Mouse (Mus musculus) heart, embryonic 10.5 days (tissue): ENCODE results near the gene Nfya. TPM values are rescaled to one million over a fixed set of nuclear protein-coding genes. Genes with fewer than 3 reads are reported as not detected.
A peak's percentile ranks its signal among the peaks of the same experiment; 100 is the strongest.

Source experiments
- DNase-seq: peaks from one replicate; pipeline ENCODE4 v3.0.0-alpha.2; 2017; ENCODE audit warnings: low spot score
- H3K27ac ChIP-seq: fragments of 300-500 bp; sonication (generic); 2 replicates; pipeline ENCODE4 v1.5.1; 2016; ENCODE audit warnings: mild to moderate bottlenecking
- H3K27me3 ChIP-seq: fragments of 300-500 bp; sonication (generic); 2 replicates; pipeline ENCODE4 v1.6.1; 2016; ENCODE audit warnings: mild to moderate bottlenecking; ENCODE audit not compliant: poor library complexity, insufficient read depth, severe bottlenecking
- H3K36me3 ChIP-seq: fragments of 300-500 bp; sonication (generic); 2 replicates; pipeline ENCODE4 v1.6.1; 2016; ENCODE audit warnings: mild to moderate bottlenecking, moderate library complexity
- H3K4me1 ChIP-seq: fragments of 300-500 bp; sonication (generic); 2 replicates; pipeline ENCODE4 v1.6.1; 2016; ENCODE audit warnings: mild to moderate bottlenecking
- H3K4me3 ChIP-seq: fragments of 300-500 bp; sonication (generic); 2 replicates; pipeline ENCODE4 v1.5.1; 2016; ENCODE audit warnings: mild to moderate bottlenecking, moderate library complexity
- H3K9me3 ChIP-seq: fragments of 300-500 bp; sonication (generic); 2 replicates; pipeline ENCODE4 v1.6.1; 2016; ENCODE audit warnings: mild to moderate bottlenecking, moderate library complexity
- WGBS: fragments of 180-500 bp; shearing (Covaris S2); methylation state at CpG from one replicate; pipeline ENCODE4 v1.1.7; 2016; 5-methylcytosine and 5-hydroxymethylcytosine counted together
- polyA plus RNA-seq: library from polyadenylated mRNA; unstranded; fragments of >200 nt; fragmentation: Nextera tagmentation; extraction: Ambion mirVana; gene quantifications from 2 replicates; pipeline ENCODE4 v1.2.1, GENCODE M21; 2016

Nfya gene
- polyA plus RNA-seq, 1 experiment from 2014 or later = 17.3 TPM

GRCm38 (mm10) chr17:48442745-48443457 lies 33.2 kb upstream of the Nfya start:
- peaks cover 10% of the 10 kb centered on the region for H3K4me1 ChIP-seq
- H3K4me3 ChIP-seq = no peak overlapping the region
- no peak for DNase-seq
- H3K27ac ChIP-seq = no peak overlapping the region
- no peaks in the 10 kb centered on the region for H3K27me3 ChIP-seq
- WGBS = 85% methylated on average over 7 of the region's 7 CpGs
- H3K36me3 ChIP-seq = no peaks in the 10 kb centered on the region
- H3K9me3 ChIP-seq = no peaks in the 10 kb centered on the region

DNA sequence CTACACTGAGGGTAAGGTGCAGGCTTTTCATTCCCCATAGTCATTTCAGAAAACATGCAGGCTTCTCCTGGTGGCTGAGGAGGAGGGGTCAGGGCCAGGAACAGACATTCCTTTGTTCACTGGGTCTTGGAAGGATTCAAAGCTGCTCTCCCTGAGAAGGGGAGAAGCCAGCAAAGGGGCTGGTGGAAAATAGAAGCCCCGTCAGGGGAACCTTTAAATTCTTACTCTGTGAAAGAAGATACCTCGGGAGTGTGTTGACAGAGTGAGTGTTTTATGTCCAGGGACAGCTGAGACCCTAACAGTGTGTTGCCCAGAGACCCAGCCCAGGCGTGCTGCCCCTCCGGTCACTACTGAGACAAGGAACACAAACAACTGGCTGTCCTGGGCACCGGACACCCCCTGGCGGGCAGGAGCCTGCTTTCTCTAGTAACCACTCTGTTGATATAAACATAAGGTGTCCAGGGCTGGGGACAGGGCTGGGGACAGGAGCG lies 27.8 kb upstream of the Nfya start:
- Histone ChIP-seq H3K4me1 (peaks cover 56% of the 10 kb centered on the region), H3K36me3 (no peaks in the 10 kb centered on the region), H3K4me3 (0 out of 2 replicates have a peak overlapping the region, but pooled peaks have one; percentile 7), H3K9me3 (no peaks in the 10 kb centered on the region), H3K27me3 (no peaks in the 10 kb centered on the region), H3K27ac (peak overlapping the region; percentile 91)
- WGBS = 13% methylated on average over 7 of the region's 7 CpGs
- peak; percentile 94 for DNase-seq

DNA sequence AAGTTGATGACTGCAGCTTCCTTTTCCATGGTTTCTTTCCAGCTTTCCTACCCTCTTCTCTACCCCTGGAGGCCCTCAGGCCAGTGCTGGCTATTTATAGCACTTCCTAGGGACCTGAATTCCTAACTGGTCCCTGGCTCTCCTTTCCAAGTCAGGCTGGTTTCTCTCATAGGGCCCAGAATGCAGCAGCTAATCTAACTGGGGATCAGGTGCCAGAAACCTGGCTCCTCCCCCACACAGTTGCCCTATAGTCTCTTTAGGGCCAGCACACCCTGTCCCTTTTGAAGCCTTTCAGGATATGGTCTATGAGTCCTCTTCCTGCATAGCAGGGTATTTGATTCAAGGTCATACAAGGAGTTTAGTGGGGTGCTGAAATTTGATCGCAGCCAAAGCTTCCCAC lies 26.8 kb upstream of the Nfya start:
- Histone ChIP-seq H3K36me3 (no peaks in the 10 kb centered on the region), H3K9me3 (no peaks in the 10 kb centered on the region), H3K27ac (peak overlapping the region; percentile 91), H3K4me1 (peaks cover 62% of the 10 kb centered on the region), H3K4me3 (peak overlapping the region; percentile 29; the same call in 1 of the 2 replicates), H3K27me3 (no peaks in the 10 kb centered on the region)
- peak; percentile 89 for DNase-seq
- WGBS = 29% methylated on average over 1 of the region's 1 CpGs

DNA sequence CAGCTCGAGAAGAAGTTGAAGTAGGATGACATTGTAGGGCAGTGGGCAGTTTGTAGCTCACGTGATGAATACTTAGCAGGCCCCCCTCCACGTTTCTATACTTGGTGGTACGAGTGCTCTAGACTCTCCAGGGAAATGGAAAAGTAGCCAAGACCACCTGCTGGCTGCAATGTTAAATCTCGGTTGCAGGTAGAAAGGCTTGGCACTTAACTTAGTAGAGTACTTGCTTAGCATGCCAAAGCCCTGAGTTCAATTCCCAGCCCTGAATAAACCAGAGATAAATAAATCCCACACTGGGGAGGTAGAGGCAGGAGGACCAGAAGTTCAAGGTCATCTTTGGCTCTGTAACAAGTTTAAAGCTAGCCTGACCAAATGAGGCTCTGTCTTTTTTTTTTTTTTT lies 24.8 kb upstream of the Nfya start:
- Histone ChIP-seq H3K4me3 (no peak overlapping the region), H3K9me3 (no peaks in the 10 kb centered on the region), H3K27ac (peak overlapping the region; percentile 90), H3K4me1 (peaks cover 80% of the 10 kb centered on the region), H3K36me3 (no peaks in the 10 kb centered on the region), H3K27me3 (no peaks in the 10 kb centered on the region)
- DNase-seq = no peak
- WGBS = 70% methylated on average over 5 of the region's 5 CpGs

DNA sequence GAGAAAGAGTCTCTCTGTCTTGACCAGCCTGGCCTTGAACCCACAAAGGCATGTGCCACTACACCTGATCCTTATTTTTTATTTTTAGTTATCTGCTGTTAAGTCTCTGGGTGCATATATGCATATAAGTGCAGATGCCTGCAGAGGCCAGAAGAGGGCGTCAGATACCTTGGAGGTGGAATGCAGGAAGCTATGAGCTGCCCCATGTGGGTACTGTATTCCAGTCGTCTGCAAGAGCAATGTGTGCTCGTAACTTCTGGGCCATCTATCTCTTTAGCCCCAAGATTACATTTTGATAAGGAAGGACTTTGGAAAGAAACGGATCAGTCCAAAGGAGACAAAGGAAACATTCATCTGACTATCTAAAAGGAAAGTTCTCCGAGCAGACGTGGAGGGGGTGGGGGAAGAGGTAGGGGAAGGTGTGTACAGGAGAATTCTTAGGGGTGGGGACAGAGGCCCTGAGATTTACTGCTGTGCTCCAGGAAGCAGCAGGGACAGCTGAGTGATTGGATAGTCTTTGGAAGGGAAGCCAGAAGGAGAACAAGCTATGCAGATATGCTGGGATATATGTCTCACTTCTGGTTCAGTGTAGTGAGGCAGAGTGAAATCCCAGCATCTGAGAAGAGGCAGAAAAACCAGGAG lies 24.1 kb upstream of the Nfya start:
- no peak overlapping the region for H3K4me3 ChIP-seq
- H3K9me3 ChIP-seq = no peaks in the 10 kb centered on the region
- no peaks in the 10 kb centered on the region for H3K36me3 ChIP-seq
- H3K27ac ChIP-seq = peak overlapping the region; percentile 90
- no peaks in the 10 kb centered on the region for H3K27me3 ChIP-seq
- H3K4me1 ChIP-seq = peaks cover 87% of the 10 kb centered on the region
- WGBS = 41% methylated on average over 6 of the region's 6 CpGs
- DNase-seq = no peak

GRCm38 (mm10) chr17:48433006-48433655 lies 23.4 kb upstream of the Nfya start:
- H3K27ac ChIP-seq = peak overlapping the region; percentile 90

DNA sequence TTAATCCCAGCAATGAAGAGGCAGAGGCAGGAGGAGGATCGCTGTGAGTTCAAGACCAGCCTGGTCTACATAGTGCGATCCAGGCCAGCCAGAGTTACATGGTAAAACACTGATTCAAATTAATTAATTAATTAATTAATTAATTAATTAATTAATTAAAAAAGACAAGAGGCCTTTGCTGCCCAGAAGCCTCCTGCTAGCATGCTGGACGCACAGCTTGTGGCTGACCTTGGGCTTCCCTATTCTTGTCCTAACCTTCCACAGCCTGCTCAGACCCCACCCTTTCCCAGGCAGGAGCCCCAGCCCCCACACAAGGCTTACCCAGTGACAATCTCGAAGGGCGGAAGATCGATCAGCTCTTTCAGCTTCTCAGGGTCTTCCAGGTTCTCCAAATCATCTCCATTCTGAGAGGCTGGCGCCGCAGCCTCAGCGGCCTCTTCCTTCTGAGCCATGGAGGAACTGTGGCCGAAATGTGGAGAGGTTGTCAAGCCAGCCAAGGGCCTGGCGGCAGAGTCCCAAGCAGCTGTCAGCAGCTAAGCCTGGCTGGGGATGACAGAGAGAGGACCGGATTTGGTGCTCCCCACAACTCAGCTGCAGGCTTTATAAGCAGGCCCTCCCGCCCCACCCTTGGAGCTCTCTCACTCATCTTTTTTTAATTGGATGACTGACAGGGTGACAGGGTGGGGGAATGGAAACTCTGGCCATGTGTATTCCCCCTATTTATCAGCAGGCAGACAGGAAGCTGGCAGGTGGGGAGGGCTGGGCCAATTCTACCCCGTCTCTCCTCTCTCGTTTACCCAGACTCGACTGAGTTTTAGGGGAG lies 22.7 kb upstream of the Nfya start, which contains the start of gene Apobec2:
Gene Apobec2 (minus strand): TSS at position 773 of the 823 bp plus-strand sequence.
- Histone ChIP-seq H3K4me1 (peaks cover 90% of the 10 kb centered on the region), H3K4me3 (peak within 1 kb of the TSS; percentile 62), H3K27ac (peak within 1 kb of the TSS; percentile 90), H3K9me3 (no peaks in the 10 kb centered on the region), H3K36me3 (no peaks in the 10 kb centered on the region), H3K27me3 (no peaks in the 10 kb centered on the region)
- peak; percentile 91 for DNase-seq
- WGBS = 24% methylated on average over 16 of the region's 16 CpGs

More at GRCm38 (mm10) chr17:48433006-48433655, 23.4 kb upstream of the Nfya start:
- Histone ChIP-seq H3K27me3 (no peaks in the 10 kb centered on the region), H3K36me3 (no peaks in the 10 kb centered on the region), H3K9me3 (no peaks in the 10 kb centered on the region), H3K4me1 (peaks cover 92% of the 10 kb centered on the region), H3K4me3 (peak overlapping the region; percentile 62; the same call in 1 of the 2 replicates)
- DNase-seq = no peak
- 68% methylated on average over 20 of the region's 20 CpGs for WGBS

DNA sequence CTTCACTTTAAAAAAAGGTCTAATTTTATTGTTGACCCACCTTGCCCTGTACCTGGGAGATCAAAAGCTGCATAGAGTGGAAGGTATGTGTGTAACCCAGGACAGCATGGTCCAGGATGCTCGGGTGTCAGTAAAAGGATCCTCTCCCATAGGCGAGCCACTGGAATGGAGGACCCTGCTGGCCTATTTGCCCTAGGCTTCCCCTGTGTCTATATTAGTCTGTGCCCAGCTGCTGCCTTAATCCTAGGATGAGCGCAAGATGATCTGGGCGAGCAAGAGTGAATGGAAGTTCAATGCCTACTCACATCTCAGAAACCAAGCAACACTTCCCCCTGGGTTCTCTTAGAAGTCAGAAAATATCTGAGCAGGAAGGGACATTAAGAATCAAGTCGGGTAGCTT lies 21.3 kb upstream of the Nfya start:
- H3K9me3 ChIP-seq = no peaks in the 10 kb centered on the region
- H3K4me3 ChIP-seq = peak overlapping the region; percentile 62
- DNase-seq = no peak
- WGBS = 44% methylated on average over 5 of the region's 5 CpGs
- H3K27ac ChIP-seq = peak overlapping the region; percentile 90
- no peaks in the 10 kb centered on the region for H3K36me3 ChIP-seq
- H3K27me3 ChIP-seq = no peaks in the 10 kb centered on the region
- H3K4me1 ChIP-seq = peaks cover 88% of the 10 kb centered on the region

DNA sequence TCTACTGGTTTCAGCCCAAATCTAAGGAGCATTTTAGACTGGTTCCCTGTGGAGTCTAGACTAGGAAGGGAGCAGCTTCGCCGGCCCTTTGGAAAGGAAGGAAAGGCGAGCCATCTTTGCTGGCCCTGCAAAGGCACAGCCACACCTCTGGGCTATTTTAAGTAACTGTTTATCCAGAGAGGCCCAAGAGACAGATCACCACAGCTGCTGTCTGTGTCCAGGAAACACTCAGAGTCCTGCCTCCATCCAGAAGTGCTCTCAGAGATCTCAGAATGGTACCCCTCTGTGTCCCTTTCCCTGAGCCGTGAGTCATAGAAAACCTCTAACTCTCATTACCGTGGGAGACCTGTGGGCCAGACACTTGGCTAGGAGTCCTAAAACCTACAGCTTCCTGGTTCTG lies 20.7 kb upstream of the Nfya start:
- H3K27ac ChIP-seq = peak overlapping the region; percentile 90
- WGBS = 10% methylated on average over 5 of the region's 5 CpGs
- no peaks in the 10 kb centered on the region for H3K36me3 ChIP-seq
- H3K27me3 ChIP-seq = no peaks in the 10 kb centered on the region
- H3K9me3 ChIP-seq = no peaks in the 10 kb centered on the region
- peaks cover 88% of the 10 kb centered on the region for H3K4me1 ChIP-seq
- DNase-seq = no peak
- peak overlapping the region; percentile 62 for H3K4me3 ChIP-seq

DNA sequence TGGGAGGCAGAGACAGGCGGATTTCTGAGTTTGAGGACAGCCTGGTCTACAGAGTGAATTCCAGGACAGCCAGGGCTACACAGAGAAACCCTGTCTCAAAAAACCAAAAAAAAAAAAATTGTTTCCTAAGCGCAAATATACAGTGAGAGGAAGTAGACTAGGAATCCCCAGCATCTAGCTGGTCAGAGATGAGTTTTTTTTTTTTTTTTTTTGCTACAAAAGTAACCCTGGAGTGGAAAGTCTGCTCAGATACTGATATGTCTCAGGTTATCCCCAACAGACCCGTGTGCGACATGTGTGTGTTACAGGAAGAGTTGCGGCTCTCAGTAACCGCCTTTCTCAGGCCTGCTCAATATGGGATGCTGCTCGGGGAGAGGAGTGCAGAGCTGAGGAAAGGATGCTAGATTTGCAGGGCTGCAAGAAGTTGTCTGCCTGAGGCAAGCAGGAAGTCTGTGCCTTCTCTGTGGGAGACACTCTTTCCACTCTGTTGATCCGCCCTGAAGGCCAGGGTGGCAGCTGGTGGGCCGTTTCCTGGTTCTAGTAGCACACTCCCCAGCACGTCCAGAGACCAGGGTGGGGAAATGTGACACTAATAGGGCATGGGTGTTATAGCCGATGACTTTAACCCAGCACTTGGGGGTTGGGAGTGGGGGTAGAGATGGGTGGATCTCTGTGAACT lies 18.3 kb upstream of the Nfya start:
- Histone ChIP-seq H3K9me3 (no peaks in the 10 kb centered on the region), H3K4me3 (peak overlapping the region; percentile 28; the same call in 1 of the 2 replicates), H3K27ac (peak overlapping the region; percentile 81), H3K4me1 (peaks cover 73% of the 10 kb centered on the region), H3K36me3 (peaks cover 20% of the 10 kb centered on the region), H3K27me3 (no peaks in the 10 kb centered on the region)
- no peak for DNase-seq
- WGBS = 52% methylated on average over 11 of the region's 11 CpGs

DNA sequence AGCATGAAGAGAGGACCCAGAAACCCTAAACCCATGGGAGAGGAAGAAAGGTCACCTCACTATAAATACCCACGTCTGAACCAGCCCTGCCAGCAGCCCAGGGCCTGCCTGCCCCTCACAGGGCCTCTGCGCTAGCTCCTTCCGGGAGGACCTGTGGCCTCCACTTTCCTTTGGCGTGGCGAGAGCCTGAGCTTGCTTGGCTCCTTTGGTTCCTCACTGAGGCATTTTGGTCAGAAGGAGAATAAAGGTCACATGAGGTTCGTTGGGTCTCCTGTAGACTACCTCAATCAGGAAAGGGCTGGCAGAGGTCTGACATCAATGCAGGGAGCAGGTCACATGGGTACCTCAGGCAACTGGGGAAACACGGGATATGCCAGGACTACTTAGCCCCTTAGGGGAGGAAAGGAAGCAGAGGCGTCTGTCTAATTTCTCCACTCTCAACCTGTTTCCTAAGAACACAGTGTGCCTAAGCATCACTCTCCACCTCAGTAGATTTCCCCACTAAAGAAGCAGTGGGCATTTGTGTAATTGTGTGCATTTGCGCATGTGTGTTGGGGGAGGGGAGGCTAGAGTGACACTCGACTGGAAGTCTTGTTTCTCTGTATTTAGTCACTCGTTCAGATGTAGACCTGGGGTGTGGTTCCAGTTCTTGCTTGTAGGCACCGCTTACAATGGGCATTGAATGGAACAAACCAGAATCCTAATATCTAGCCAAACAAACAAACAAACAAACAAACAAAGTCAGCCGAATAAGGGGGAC lies 17.5 kb upstream of the Nfya start:
- Histone ChIP-seq H3K27me3 (no peaks in the 10 kb centered on the region), H3K27ac (peak overlapping the region; percentile 80), H3K4me1 (peaks cover 65% of the 10 kb centered on the region), H3K9me3 (no peaks in the 10 kb centered on the region), H3K4me3 (peak overlapping the region; percentile 40), H3K36me3 (peaks cover 28% of the 10 kb centered on the region)
- no peak for DNase-seq
- 47% methylated on average over 13 of the region's 13 CpGs for WGBS
